Comparison of ENCODE assay signal across 16 mouse cellular contexts in genomic region chr6:17727241-17727640, GRCm38 (mm10).
"Had no signal": no experiment of that assay in that cellular context is flagged by ENCODE, and none has a peak within 500 bp of the region (broad histone marks: within the 10 kb centered on the region; RNA-seq: fewer than 3 reads in every experiment).

No protein-coding gene starts in this region.

- H3K9ac ChIP-seq: limb, embryonic 13.5 days; lung, embryonic 14.5 days; midbrain, embryonic 13.5 days; stomach, embryonic 15.5 days had no signal

- H3K27me3 ChIP-seq: limb, embryonic 13.5 days; stomach, embryonic 15.5 days had no signal

- H3K36me3 ChIP-seq: limb, embryonic 10.5 days; limb, embryonic 13.5 days; midbrain, embryonic 13.5 days; stomach, embryonic 15.5 days had no signal

- ATAC-seq: intestine, postnatal 0 days; lung, postnatal 0 days; midbrain, embryonic 13.5 days had no signal

- DNase-seq: kidney, adult 2 months; kidney, postnatal 25 days; layer of hippocampus, adult 9-11 months; lung, embryonic 14.5 days; right cerebral cortex, postnatal 25 days; spleen, adult 18-20 months; thymus, postnatal 25 days had no signal

- H3K4me3 ChIP-seq: layer of hippocampus, adult 2 months; limb, embryonic 10.5 days; limb, embryonic 13.5 days; midbrain, embryonic 13.5 days; stomach, embryonic 15.5 days had no signal

- H3K27ac ChIP-seq: kidney, postnatal 0 days; limb, embryonic 10.5 days; limb, embryonic 13.5 days; macrophage; midbrain, embryonic 13.5 days; stomach, embryonic 15.5 days had no signal

- H3K4me1 ChIP-seq: midbrain, embryonic 13.5 days; stomach, embryonic 15.5 days had no signal

- H3K4me2 ChIP-seq: limb, embryonic 13.5 days; lung, embryonic 14.5 days; midbrain, embryonic 13.5 days; stomach, embryonic 15.5 days had no signal

- H3K9me3 ChIP-seq: limb, embryonic 10.5 days; limb, embryonic 13.5 days; midbrain, embryonic 13.5 days; stomach, embryonic 15.5 days had no signal
